Mouse (Mus musculus) left cerebral cortex, adult 2 months (tissue): ENCODE measurements around the gene Mmp8. TPM values are rescaled to one million over a fixed set of nuclear protein-coding genes. Genes with fewer than 3 reads are reported as not detected.

Experiments
- DNase-seq, 2 experiments: peaks; one replicate each; pipeline ENCODE4 v3.0.0; 2021 to 2022; ENCODE audit warnings: low spot score in 2 of 2, mixed read lengths in 1 of 2; ENCODE audit errors: extremely low spot score in 1 of 2
- H3K27ac ChIP-seq: fragments of 200-600 bp; 2 replicates; pipeline ENCODE4 v1.8.1; 2022
- H3K4me3 ChIP-seq: fragments of 200-600 bp; 2 replicates; pipeline ENCODE4 v1.8.1; 2022
- CTCF ChIP-seq: fragments of 200-600 bp; IDR thresholded peaks from 2 replicates; pipeline ENCODE4 v1.8.1; 2022; ENCODE audit warnings: antibody characterized with exemption, mild to moderate bottlenecking, moderate library complexity
- intact Hi-C: fragments of 180-260 bp; cut with DNase I; formaldehyde crosslinking; loops from one replicate; pipeline ENCODE4 v1.15.1; 2025
- total RNA-seq, 2 experiments: library from RNA; stranded (reverse); gene quantifications; 2 replicates each; pipeline ENCODE4 v1.2.3; 2021

The Mmp8 gene
- total RNA-seq, 2 experiments from 2014 or later: 0.14 TPM; not detected in 1

- peak; percentile 65 to 76 for DNase-seq
- intact Hi-C loops: loop anchor here (5.0 to 10.0 kb wide), 5 partner anchors 109 to 1072 kb away; no protein-coding TSS in a partner anchor
- Histone ChIP-seq H3K4me3 (no peak overlapping the region), H3K27ac (no peak overlapping the region)
- peak; percentile 96 for TF ChIP-seq CTCF
Measured at GRCm38 (mm10) chr9:7602982-7603742, 44.9 kb downstream of the Mmp8 start.

GRCm38 (mm10) chr9:7604005-7604404, 45.7 kb downstream of the Mmp8 start:
- no peak for DNase-seq
- intact Hi-C loops: loop anchor here (5.0 to 10.0 kb wide), 5 partner anchors 108 to 1071 kb away; no protein-coding TSS in a partner anchor
- H3K27ac ChIP-seq: no peak overlapping the region
- no peak overlapping the region for H3K4me3 ChIP-seq
- TF ChIP-seq CTCF: no peak

DNA sequence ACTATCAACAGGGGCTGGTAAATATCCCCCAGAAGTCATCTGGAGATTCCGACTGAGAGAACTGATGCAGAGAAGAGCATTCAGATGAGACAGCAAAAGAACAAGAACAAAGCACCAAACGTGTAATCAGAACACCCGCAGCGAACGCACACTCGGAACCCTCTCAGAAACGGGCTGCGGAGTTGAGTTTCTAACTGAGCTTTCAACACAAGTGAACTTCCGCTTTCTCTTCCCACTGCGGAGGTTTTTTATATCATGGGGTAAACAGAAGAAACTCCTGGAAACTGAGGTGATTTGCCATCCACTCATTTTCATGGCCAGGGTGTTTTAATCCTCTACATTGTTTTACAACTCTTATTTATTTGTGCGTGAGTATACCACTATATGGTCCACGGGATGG, 47.4 kb downstream of the Mmp8 start:
- Histone ChIP-seq H3K27ac (no peak overlapping the region), H3K4me3 (no peak overlapping the region)
- TF ChIP-seq CTCF: no peak
- no peak for DNase-seq
- intact Hi-C loops: loop anchor here (5.0 to 10.0 kb wide), 3 partner anchors 469 to 1069 kb away; no protein-coding TSS in a partner anchor

Other genes with a start within 250 kb of the Mmp8 start
- not detected for gene Mmp12, start 214.1 kb upstream of the Mmp8 start, total RNA-seq
- gene Mmp1b, start 170.4 kb upstream of the Mmp8 start, total RNA-seq: not detected
- not detected for gene Mmp3, start 112.6 kb upstream of the Mmp8 start, total RNA-seq
- gene Mmp10, start 56.1 kb upstream of the Mmp8 start, total RNA-seq: not detected
- gene Mmp27, start 12.9 kb downstream of the Mmp8 start, total RNA-seq: not detected
- gene Mmp20, start 69.8 kb downstream of the Mmp8 start, total RNA-seq: not detected
- gene Mmp7, start 133.6 kb downstream of the Mmp8 start, total RNA-seq: not detected
- 10 to 100 TPM in 1 of 2 experiments, 1 to 10 TPM in 1; 9.3 to 10.9 TPM for gene Tmem123, start 205.6 kb downstream of the Mmp8 start, total RNA-seq